Mouse (Mus musculus) thymus, adult 2 months (tissue): Measurements from ENCODE around the gene Tdrd9. TPM values are rescaled to one million over a fixed set of nuclear protein-coding genes. Genes with fewer than 3 reads are reported as not detected.
A peak's percentile ranks its signal among the peaks of the same experiment; 100 is the strongest.

ENCODE experiments used
- DNase-seq: peaks from one replicate; pipeline ENCODE4 v3.0.0; 2021
- H3K27ac ChIP-seq: fragments of 200-500 bp; 2 replicates; pipeline ENCODE4 v1.5.1; 2012; ENCODE audit warnings: low read length, control low read depth; ENCODE audit not compliant: control insufficient read depth, insufficient read depth
- H3K27me3 ChIP-seq: fragments of 200-500 bp; 2 replicates; pipeline ENCODE4 v1.6.1; 2012; ENCODE audit warnings: mild to moderate bottlenecking, low read length, moderate library complexity, mixed read lengths; ENCODE audit not compliant: control insufficient read depth, insufficient read depth
- H3K36me3 ChIP-seq: fragments of 200-500 bp; 2 replicates; pipeline ENCODE4 v1.6.1; 2012; ENCODE audit warnings: mild to moderate bottlenecking, low read length, moderate library complexity; ENCODE audit not compliant: control insufficient read depth, insufficient read depth
- H3K4me1 ChIP-seq: fragments of 200-500 bp; replicated peaks from 2 replicates; pipeline ENCODE4 v1.6.1; 2012; ENCODE audit warnings: low read length; ENCODE audit not compliant: control insufficient read depth, insufficient read depth
- H3K4me3 ChIP-seq: fragments of 200-500 bp; 2 replicates; pipeline ENCODE4 v1.5.1; 2012; ENCODE audit warnings: mild to moderate bottlenecking, low read length, control low read depth, moderate library complexity; ENCODE audit not compliant: control insufficient read depth, insufficient read depth
- CTCF ChIP-seq: fragments of 200-500 bp; IDR thresholded peaks from 2 replicates; pipeline ENCODE4 v1.5.1; 2012; ENCODE audit warnings: mild to moderate bottlenecking, control low read depth, low read length, moderate library complexity, borderline replicate concordance; ENCODE audit not compliant: control insufficient read depth, poor library complexity, insufficient read depth; ENCODE audit errors: extremely low read depth
- POLR2A ChIP-seq: fragments of 200-500 bp; IDR thresholded peaks from 2 replicates; pipeline ENCODE4 v1.6.1; 2012; ENCODE audit warnings: mild to moderate bottlenecking, low read length, control low read depth, moderate library complexity; ENCODE audit not compliant: control insufficient read depth, poor library complexity, insufficient read depth; ENCODE audit errors: extremely low read depth
- WGBS: fragments of 180-500 bp; shearing (Covaris S2); methylation state at CpG from one replicate; pipeline ENCODE4 v1.1.7; 2018; 5-methylcytosine and 5-hydroxymethylcytosine counted together
- polyA plus RNA-seq: library from polyadenylated mRNA; depleted of rRNA; stranded (reverse); fragments of >200 nt; gene quantifications from 2 replicates; pipeline ENCODE4 v1.2.3, GENCODE M21; 2012; rRNA removed

Gene Tdrd9
- polyA plus RNA-seq, 1 experiment: 0.15 TPM

- H3K27ac ChIP-seq: no peak overlapping the region
- no peak overlapping the region for H3K4me3 ChIP-seq
- H3K4me1 ChIP-seq: no peaks in the 10 kb centered on the region
- no peaks in the 10 kb centered on the region for H3K36me3 ChIP-seq
- TF ChIP-seq CTCF: no peak
- no peak for TF ChIP-seq POLR2A
- no peaks in the 10 kb centered on the region for H3K27me3 ChIP-seq
- no peak for DNase-seq
- 94% methylated on average over 6 of the region's 6 CpGs for WGBS
Measured at GRCm38 (mm10) chr12:112112235-112112634, 140.9 kb downstream of the Tdrd9 start.

- WGBS: 25% methylated on average over 13 of the region's 13 CpGs
- H3K4me1 ChIP-seq: no peaks in the 10 kb centered on the region
- no peaks in the 10 kb centered on the region for H3K36me3 ChIP-seq
- no peak for DNase-seq
- no peak overlapping the region for H3K27ac ChIP-seq
- H3K27me3 ChIP-seq: no peaks in the 10 kb centered on the region
- TF ChIP-seq CTCF (no peak), POLR2A (no peak)
- H3K4me3 ChIP-seq: no peak overlapping the region
Measured at GRCm38 (mm10) chr12:112112686-112113396, 141.5 kb downstream of the Tdrd9 start.

DNA sequence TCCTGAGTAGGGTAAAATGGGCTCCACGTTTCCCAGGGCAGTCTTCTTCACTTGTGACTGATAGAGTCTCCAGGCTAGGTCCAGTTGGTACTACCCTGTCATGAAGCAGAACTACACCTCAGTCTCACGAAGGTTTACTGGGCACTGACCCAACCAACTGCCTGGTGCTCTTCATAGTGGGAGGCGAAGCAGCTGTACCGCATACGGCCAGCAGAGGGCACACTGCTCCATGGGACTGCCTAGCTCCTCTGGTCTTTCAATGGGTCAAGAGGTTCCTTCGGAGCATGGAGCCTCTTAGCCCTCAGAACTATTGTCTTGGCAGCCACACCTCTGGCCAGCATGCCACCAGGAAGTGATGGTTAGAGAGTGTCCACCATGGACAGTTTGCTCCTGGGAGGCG lies 142.4 kb downstream of the Tdrd9 start:
- 14% methylated on average over 7 of the region's 7 CpGs for WGBS
- Histone ChIP-seq H3K27ac (no peak overlapping the region), H3K4me3 (no peak overlapping the region), H3K4me1 (no peaks in the 10 kb centered on the region), H3K27me3 (no peaks in the 10 kb centered on the region), H3K36me3 (no peaks in the 10 kb centered on the region)
- DNase-seq: peak; percentile 72
- TF ChIP-seq CTCF (peak; percentile 95), POLR2A (no peak)

DNA sequence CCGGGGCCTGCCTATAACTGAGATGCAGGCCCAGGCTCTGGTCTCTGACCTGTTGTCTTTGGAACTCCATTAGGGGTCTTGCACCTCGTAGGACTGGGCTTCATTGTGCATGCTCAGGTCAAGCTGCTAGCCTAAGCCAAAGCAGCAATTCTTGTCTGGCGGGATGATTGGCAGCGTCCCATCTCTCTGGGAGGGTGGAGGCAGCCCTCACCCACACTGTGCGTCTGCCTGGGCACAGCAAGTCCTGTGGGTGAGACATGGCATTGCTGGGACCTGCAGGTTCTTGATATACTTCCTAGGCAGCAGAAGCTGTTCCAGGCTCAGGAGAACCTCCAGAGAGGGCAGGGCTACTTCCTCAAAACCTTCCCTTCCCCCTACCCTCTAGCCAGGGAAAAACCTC lies 145.6 kb downstream of the Tdrd9 start:
- H3K4me3 ChIP-seq: no peak overlapping the region
- no peaks in the 10 kb centered on the region for H3K36me3 ChIP-seq
- H3K4me1 ChIP-seq: no peaks in the 10 kb centered on the region
- no peak for DNase-seq
- H3K27ac ChIP-seq: no peak overlapping the region
- no peak for TF ChIP-seq POLR2A
- no peak for TF ChIP-seq CTCF
- no peaks in the 10 kb centered on the region for H3K27me3 ChIP-seq
- WGBS: 72% methylated on average over 5 of the region's 5 CpGs

- Histone ChIP-seq H3K27me3 (no peaks in the 10 kb centered on the region), H3K4me1 (no peaks in the 10 kb centered on the region), H3K27ac (no peak overlapping the region), H3K4me3 (no peak overlapping the region), H3K36me3 (no peaks in the 10 kb centered on the region)
- no peak for DNase-seq
- WGBS: 78% methylated on average over 7 of the region's 7 CpGs
- TF ChIP-seq CTCF (no peak), POLR2A (no peak)
Measured at GRCm38 (mm10) chr12:112117649-112118048, 146.3 kb downstream of the Tdrd9 start.

Other genes starting within 250 kb of the Tdrd9 start
- gene Klc1, start 212.7 kb upstream of the Tdrd9 start, polyA plus RNA-seq: 79.5 and 85.0 TPM in 2 replicates
- 22.1 and 29.0 TPM in 2 replicates for gene Xrcc3, start 157.7 kb upstream of the Tdrd9 start, polyA plus RNA-seq
- 36.6 and 46.4 TPM in 2 replicates for gene Zfyve21, start 157.4 kb upstream of the Tdrd9 start, polyA plus RNA-seq
- gene Ppp1r13b, start 63.4 kb upstream of the Tdrd9 start, polyA plus RNA-seq: 28.1 and 30.1 TPM in 2 replicates
- 32.8 and 46.5 TPM in 2 replicates for gene Atp5mpl, start 4.6 kb upstream of the Tdrd9 start, polyA plus RNA-seq
- not detected in 2 replicates for gene Rd3l, start 9.8 kb downstream of the Tdrd9 start, polyA plus RNA-seq
- 9.1 and 14.7 TPM in 2 replicates for gene Aspg, start 135.1 kb downstream of the Tdrd9 start, polyA plus RNA-seq
- 6.3 and 6.6 TPM in 2 replicates for gene Kif26a, start 174.6 kb downstream of the Tdrd9 start, polyA plus RNA-seq